Comparison of ENCODE assay signal across 8 mouse cellular contexts in the genomic region with DNA sequence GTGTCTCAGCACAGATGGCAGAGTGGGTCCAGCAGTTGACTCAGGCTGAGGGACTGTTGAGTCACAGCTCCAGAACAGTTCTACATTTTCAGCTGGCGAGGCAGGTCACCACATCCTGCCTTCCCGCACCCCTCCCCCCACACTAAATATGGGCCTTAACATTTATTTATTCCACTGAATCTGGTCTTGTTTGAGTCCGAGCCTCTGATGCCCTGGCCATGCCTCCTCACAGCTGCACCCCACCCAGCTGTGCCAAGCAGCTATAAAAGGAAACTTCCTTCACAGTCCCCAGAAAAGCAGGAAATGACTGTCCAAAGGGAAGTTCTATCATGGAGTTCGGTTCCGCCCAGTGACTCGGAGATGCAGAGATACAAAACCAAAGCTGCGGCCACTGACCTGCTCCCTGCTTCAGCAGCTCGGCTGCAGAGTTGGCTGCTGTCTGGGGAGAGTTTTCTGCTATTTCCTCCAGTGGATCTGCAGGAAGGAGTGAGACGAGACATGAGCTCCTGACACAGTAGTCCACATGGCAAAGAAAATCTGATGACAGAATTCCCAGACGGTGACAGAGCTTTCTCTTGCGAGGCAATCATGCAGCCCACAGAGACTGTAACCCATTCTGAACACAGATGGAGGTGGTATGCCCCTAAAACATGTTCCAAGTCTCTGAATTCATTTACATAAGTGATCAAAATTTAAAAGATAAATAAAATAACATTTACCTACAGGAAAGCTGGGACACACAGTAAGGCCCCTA.
A peak's percentile ranks its signal among the peaks of the same experiment; 100 is the strongest.
DNase-seq lines count a peak whose midpoint lies in the region; ATAC-seq and TF ChIP-seq lines count a peak whose summit lies in the region.

No protein-coding gene starts in this region.

- WGBS in kidney, postnatal 0 days, result 59% methylated on average over 11 of the region's 11 CpGs
- WGBS in midbrain, embryonic 10.5 days, result 84% methylated on average over 11 of the region's 11 CpGs

- no peak for TF ChIP-seq CTCF in kidney, postnatal 0 days (IDR thresholded peaks at IDR 0.05; ENCODE audit: low read depth)

- no peak overlapping the region for H3K9ac ChIP-seq in kidney, postnatal 0 days (ENCODE audit: low read depth, low read length)

- no peaks in the 10 kb centered on the region for H3K4me1 ChIP-seq in kidney, postnatal 0 days (replicated peaks; ENCODE audit: insufficient read depth, low read length)
- no peaks in the 10 kb centered on the region for H3K4me1 ChIP-seq in midbrain, embryonic 10.5 days

- DNase-seq in adrenal gland, postnatal 14 days, result peak; percentile 42
- DNase-seq in adrenal gland, adult 18-20 months (ENCODE audit: low spot score in 2 of 2), result no peak
- DNase-seq in thymus, postnatal 14 days, result peak; percentile 9
- no peak for DNase-seq in thymus, adult 18-20 months
- peak; percentile 26 for DNase-seq in kidney, postnatal 0 days (ENCODE audit: low spot score)
- DNase-seq in retina, embryonic 14.5 days (ENCODE audit: low spot score), result no peak
- DNase-seq in T-cell, adult 2 months (ENCODE audit: low spot score), result no peak
- DNase-seq in midbrain, embryonic 10.5 days (ENCODE audit: low spot score), result no peak

- H3K9me3 ChIP-seq in kidney, postnatal 0 days (replicated peaks; ENCODE audit: low read length), result no peaks in the 10 kb centered on the region
- no peaks in the 10 kb centered on the region for H3K9me3 ChIP-seq in midbrain, embryonic 10.5 days (replicated peaks)

- no peak overlapping the region for H3K4me3 ChIP-seq in kidney, postnatal 0 days (replicated peaks; ENCODE audit: low read depth, low read length)
- no peak overlapping the region for H3K4me3 ChIP-seq in midbrain, embryonic 10.5 days

- ATAC-seq in kidney, postnatal 0 days (replicated peaks; ENCODE audit: low FRiP score, low read depth), result no peak; the same call in 1 of the 2 replicates

- H3K36me3 ChIP-seq in kidney, postnatal 0 days (ENCODE audit: insufficient read depth, low read length), result peaks cover 59% of the 10 kb centered on the region
- peaks cover 22% of the 10 kb centered on the region for H3K36me3 ChIP-seq in midbrain, embryonic 10.5 days

- H3K27me3 ChIP-seq in kidney, postnatal 0 days (ENCODE audit: insufficient read depth, low read length), result no peaks in the 10 kb centered on the region
- no peaks in the 10 kb centered on the region for H3K27me3 ChIP-seq in midbrain, embryonic 10.5 days (ENCODE audit: low read depth, poor library complexity, severe bottlenecking)

- no peak overlapping the region for H3K4me2 ChIP-seq in kidney, postnatal 0 days (ENCODE audit: low read length)

- peak overlapping the region; percentile 54 for H3K27ac ChIP-seq in kidney, postnatal 0 days
- H3K27ac ChIP-seq in midbrain, embryonic 10.5 days (replicated peaks), result no peak overlapping the region

Comparison
In these comparisons a context has a peak if more than half of its experiments do, and no peak if none do; other contexts are left out.
1. DNase-seq: peak in adrenal gland, postnatal 14 days (single experiment), thymus, postnatal 14 days (single experiment) and kidney, postnatal 0 days (single experiment); none in adrenal gland, adult 18-20 months (0 of 2), thymus, adult 18-20 months (0 of 2), retina, embryonic 14.5 days (single experiment), T-cell, adult 2 months (single experiment) and midbrain, embryonic 10.5 days (single experiment).